Mouse (Mus musculus): ENCODE measurements around the gene Mxi1. TPM values are rescaled to one million over a fixed set of nuclear protein-coding genes. Genes with fewer than 3 reads are reported as not detected.

Mxi1 gene
- polyA plus RNA-seq, 1 experiment: 10.9 TPM

GRCm38 (mm10) chr19:53324866-53325265 is 14.5 kb downstream of the Mxi1 start:
- no peak overlapping the region for H3K4me3 ChIP-seq (ENCODE audit: extremely low read depth, insufficient read depth, insufficient read length)
- DNase-seq (ENCODE audit: low read depth in 1 of 2, low spot score in 2 of 2): no peak
- no peak for TF ChIP-seq POLR2A (IDR thresholded peaks at IDR 0.05; ENCODE audit: low read depth, low read length)
- 82% methylated on average over 6 of the region's 6 CpGs for WGBS
- no peaks in the 10 kb centered on the region for H3K36me3 ChIP-seq (ENCODE audit: control insufficient read depth, insufficient read depth, low read length)
- H3K27me3 ChIP-seq (ENCODE audit: control insufficient read depth, insufficient read depth, low read length): no peaks in the 10 kb centered on the region
- H3K27ac ChIP-seq (ENCODE audit: insufficient read depth, low read length): no peak overlapping the region
- peaks cover 1% of the 10 kb centered on the region for H3K4me1 ChIP-seq (ENCODE audit: control insufficient read depth, insufficient read depth, insufficient read length)

GRCm38 (mm10) chr19:53325578-53326295 is 15.4 kb downstream of the Mxi1 start:
- Histone ChIP-seq H3K27ac (ENCODE audit: insufficient read depth, low read length) (peak overlapping the region; percentile 24; the same call in 1 of the 2 replicates), H3K36me3 (ENCODE audit: control insufficient read depth, insufficient read depth, low read length) (no peaks in the 10 kb centered on the region), H3K4me3 (ENCODE audit: extremely low read depth, insufficient read depth, insufficient read length) (peak overlapping the region; percentile 47; the same call in 1 of the 2 replicates), H3K27me3 (ENCODE audit: control insufficient read depth, insufficient read depth, low read length) (no peaks in the 10 kb centered on the region), H3K4me1 (ENCODE audit: control insufficient read depth, insufficient read depth, insufficient read length) (peaks cover 6% of the 10 kb centered on the region)
- WGBS: 22% methylated on average over 27 of the region's 27 CpGs
- TF ChIP-seq POLR2A (IDR thresholded peaks at IDR 0.05; ENCODE audit: low read depth, low read length) (no peak), CTCF (IDR thresholded peaks at IDR 0.05; ENCODE audit: extremely low read depth, insufficient read depth, insufficient read length, insufficient replicate concordance) (no peak)
- no peak for DNase-seq (ENCODE audit: low read depth in 1 of 2, low spot score in 2 of 2)

- DNase-seq (ENCODE audit: low read depth in 1 of 2, low spot score in 2 of 2): peak; percentile 15 to 28
- 0 out of 2 replicates have a peak overlapping the region, but pooled peaks have one; percentile 8 for H3K27ac ChIP-seq (ENCODE audit: insufficient read depth, low read length)
- H3K36me3 ChIP-seq (ENCODE audit: control insufficient read depth, insufficient read depth, low read length): no peaks in the 10 kb centered on the region
- H3K4me3 ChIP-seq (ENCODE audit: extremely low read depth, insufficient read depth, insufficient read length): no peak overlapping the region
- no peaks in the 10 kb centered on the region for H3K27me3 ChIP-seq (ENCODE audit: control insufficient read depth, insufficient read depth, low read length)
- peaks cover 6% of the 10 kb centered on the region for H3K4me1 ChIP-seq (ENCODE audit: control insufficient read depth, insufficient read depth, insufficient read length)
- TF ChIP-seq POLR2A (IDR thresholded peaks at IDR 0.05; ENCODE audit: low read depth, low read length) (no peak), CTCF (IDR thresholded peaks at IDR 0.05; ENCODE audit: extremely low read depth, insufficient read depth, insufficient read length, insufficient replicate concordance) (peak; percentile 22; the same call in 1 of the 2 replicates)
- WGBS: 33% methylated on average over 9 of the region's 9 CpGs
Measured at GRCm38 (mm10) chr19:53328116-53328515, 17.8 kb downstream of the Mxi1 start.

- TF ChIP-seq POLR2A (IDR thresholded peaks at IDR 0.05; ENCODE audit: low read depth, low read length) (no peak), CTCF (IDR thresholded peaks at IDR 0.05; ENCODE audit: extremely low read depth, insufficient read depth, insufficient read length, insufficient replicate concordance) (peak; percentile 63)
- WGBS: under 1% methylated on average over 104 of the region's 106 CpGs
- DNase-seq (ENCODE audit: low read depth in 1 of 2, low spot score in 2 of 2): peak; percentile 70 to 83
- Histone ChIP-seq H3K27me3 (ENCODE audit: control insufficient read depth, insufficient read depth, low read length) (no peaks in the 10 kb centered on the region), H3K4me1 (ENCODE audit: control insufficient read depth, insufficient read depth, insufficient read length) (peaks cover 6% of the 10 kb centered on the region), H3K36me3 (ENCODE audit: control insufficient read depth, insufficient read depth, low read length) (no peaks in the 10 kb centered on the region), H3K4me3 (ENCODE audit: extremely low read depth, insufficient read depth, insufficient read length) (peak overlapping the region; percentile 79), H3K27ac (ENCODE audit: insufficient read depth, low read length) (peak overlapping the region; percentile 33; the same call in 1 of the 2 replicates)
Measured at GRCm38 (mm10) chr19:53329221-53329991, 19.1 kb downstream of the Mxi1 start.

- peak in 1 of 2 experiments; percentile 52 for DNase-seq (ENCODE audit: low read depth in 1 of 2, low spot score in 2 of 2)
- Histone ChIP-seq H3K27ac (ENCODE audit: insufficient read depth, low read length) (no peak overlapping the region), H3K36me3 (ENCODE audit: control insufficient read depth, insufficient read depth, low read length) (no peaks in the 10 kb centered on the region; the same call in 1 of the 2 replicates), H3K4me3 (ENCODE audit: extremely low read depth, insufficient read depth, insufficient read length) (peak overlapping the region; percentile 79), H3K27me3 (ENCODE audit: control insufficient read depth, insufficient read depth, low read length) (no peaks in the 10 kb centered on the region), H3K4me1 (ENCODE audit: control insufficient read depth, insufficient read depth, insufficient read length) (peaks cover 6% of the 10 kb centered on the region)
- under 1% methylated on average over 29 of the region's 29 CpGs for WGBS
- TF ChIP-seq POLR2A (IDR thresholded peaks at IDR 0.05; ENCODE audit: low read depth, low read length): no peak
- no peak for TF ChIP-seq CTCF (IDR thresholded peaks at IDR 0.05; ENCODE audit: extremely low read depth, insufficient read depth, insufficient read length, insufficient replicate concordance)
Measured at GRCm38 (mm10) chr19:53329992-53330381, 19.7 kb downstream of the Mxi1 start.

- H3K36me3 ChIP-seq (ENCODE audit: control insufficient read depth, insufficient read depth, low read length): no peaks in the 10 kb centered on the region; the same call in 1 of the 2 replicates
- no peak for TF ChIP-seq POLR2A (IDR thresholded peaks at IDR 0.05; ENCODE audit: low read depth, low read length)
- no peak for TF ChIP-seq CTCF (IDR thresholded peaks at IDR 0.05; ENCODE audit: extremely low read depth, insufficient read depth, insufficient read length, insufficient replicate concordance)
- no peak overlapping the region for H3K4me3 ChIP-seq (ENCODE audit: extremely low read depth, insufficient read depth, insufficient read length)
Measured at GRCm38 (mm10) chr19:53331882-53332500, 21.7 kb downstream of the Mxi1 start.

More at GRCm38 (mm10) chr19:53331882-53332500, 21.7 kb downstream of the Mxi1 start:
- WGBS: 90% methylated on average over 21 of the region's 21 CpGs
- no peak for DNase-seq (ENCODE audit: low read depth in 1 of 2, low spot score in 2 of 2)
- Histone ChIP-seq H3K27me3 (ENCODE audit: control insufficient read depth, insufficient read depth, low read length) (no peaks in the 10 kb centered on the region), H3K4me1 (ENCODE audit: control insufficient read depth, insufficient read depth, insufficient read length) (peaks cover 6% of the 10 kb centered on the region), H3K27ac (ENCODE audit: insufficient read depth, low read length) (no peak overlapping the region)

Measured in spleen, adult 2 months (tissue).